8 mouse cellular contexts compared by ENCODE assay signal in the genomic region with DNA sequence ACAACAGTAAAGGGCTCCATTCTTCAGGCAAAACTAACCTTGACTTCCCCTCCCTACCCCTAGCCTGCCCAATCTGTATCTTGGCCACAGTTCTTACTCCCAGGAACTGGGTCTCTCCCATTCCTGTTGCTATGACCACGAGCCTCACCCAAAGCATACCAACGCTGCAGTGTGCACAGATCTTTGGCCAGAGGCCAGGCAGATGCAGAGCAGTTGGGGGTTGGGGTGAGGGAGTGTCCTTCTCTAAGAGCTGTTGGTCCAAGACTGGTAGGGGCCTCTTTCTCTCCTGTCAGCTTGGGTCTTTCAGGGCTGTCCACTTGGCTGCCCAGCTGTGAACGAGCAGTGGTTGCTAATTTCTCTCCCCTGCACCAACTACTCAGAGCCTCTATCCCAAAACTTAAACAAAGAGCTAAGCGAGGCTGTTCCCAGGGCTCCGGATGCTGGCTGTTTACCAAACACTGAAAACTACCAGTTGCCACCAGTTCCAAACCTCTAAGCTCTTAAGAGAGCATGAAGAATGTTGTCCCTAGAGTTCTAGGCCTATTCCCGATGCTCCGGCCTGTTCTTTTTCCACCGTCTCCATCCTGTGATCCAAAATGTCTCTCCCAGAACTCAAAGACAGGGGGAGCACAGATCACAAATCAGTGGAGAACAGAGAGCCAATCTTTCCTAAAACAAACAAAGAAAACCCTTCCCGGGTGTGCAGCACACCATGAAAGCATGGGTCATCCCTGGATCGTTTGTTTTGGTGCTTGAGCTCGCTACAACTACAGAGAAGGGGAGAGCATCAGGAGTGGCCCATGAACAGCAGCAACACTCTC.
DNase-seq lines count a peak whose midpoint lies in the region; ATAC-seq and TF ChIP-seq lines count a peak whose summit lies in the region.

No protein-coding gene starts in this region.

- H3K4me1 ChIP-seq in liver, embryonic 14.5 days (replicated peaks; ENCODE audit: control insufficient read depth in 2 of 2, insufficient read depth in 2 of 2, low read length in 1 of 2) = peaks cover 0 to 44% of the 10 kb centered on the region in 2 experiments; a peak in 3 of 4 replicates
- H3K4me1 ChIP-seq in neural tube, embryonic 15.5 days = peaks cover 26% of the 10 kb centered on the region

- H3K4me3 ChIP-seq in liver, embryonic 14.5 days (ENCODE audit: insufficient read depth in 1 of 2, low read depth in 2 of 2, low read length in 2 of 2) = no peak overlapping the region
- H3K4me3 ChIP-seq in neural tube, embryonic 15.5 days (replicated peaks) = no peak overlapping the region

- ATAC-seq in granulocyte monocyte progenitor cell, adult 5-6 weeks (replicated peaks; ENCODE audit: poor library complexity, severe bottlenecking) = peak; percentile 8; the same call in 1 of the 2 replicates
- peak; percentile 16; the same call in 1 of the 2 replicates for ATAC-seq in liver, embryonic 14.5 days (ENCODE audit: insufficient read depth)
- peak; percentile 66 for ATAC-seq in neural tube, embryonic 15.5 days (ENCODE audit: low FRiP score)
- ATAC-seq in activated CD4-positive, CD25-positive, alpha-beta regulatory T cell, adult 4 months = no peak

- 47% methylated on average over 11 of the region's 11 CpGs for WGBS in liver, embryonic 14.5 days (ENCODE audit: insufficient replicate concordance)
- whole genome bisulfite sequencing in neural tube, embryonic 15.5 days = 51% methylated on average over 11 of the region's 11 CpGs

- H3K9me3 ChIP-seq in liver, embryonic 14.5 days (ENCODE audit: control insufficient read depth, low read length) = no peaks in the 10 kb centered on the region
- no peaks in the 10 kb centered on the region for H3K9me3 ChIP-seq in neural tube, embryonic 15.5 days (replicated peaks)

- no peaks in the 10 kb centered on the region for H3K36me3 ChIP-seq in liver, embryonic 14.5 days (replicated peaks; ENCODE audit: control insufficient read depth, insufficient read depth, low read depth)
- no peaks in the 10 kb centered on the region for H3K36me3 ChIP-seq in neural tube, embryonic 15.5 days

- no peak overlapping the region for H3K4me2 ChIP-seq in liver, embryonic 14.5 days (ENCODE audit: low read depth)
- no peak overlapping the region for H3K4me2 ChIP-seq in neural tube, embryonic 15.5 days

- DNase-seq in adrenal gland, adult 2 months = peak; percentile 77
- no peak for DNase-seq in adrenal gland, adult 8-10 months
- peak; percentile 69 for DNase-seq in adrenal gland, postnatal 14 days
- peak; percentile 53 to 68 for DNase-seq in kidney, adult 8-10 months
- DNase-seq in liver, embryonic 14.5 days (ENCODE audit: low read depth in 3 of 3, low spot score in 3 of 3) = no peak

- H3K27me3 ChIP-seq in liver, embryonic 14.5 days (ENCODE audit: control insufficient read depth, insufficient read depth, low read length) = no peaks in the 10 kb centered on the region
- H3K27me3 ChIP-seq in neural tube, embryonic 15.5 days (replicated peaks) = no peaks in the 10 kb centered on the region; the same call in 1 of the 2 replicates

- no peak for TF ChIP-seq EP300 in liver, embryonic 14.5 days (IDR thresholded peaks at IDR 0.05; ENCODE audit: low read depth)

- H3K9ac ChIP-seq in liver, embryonic 14.5 days (replicated peaks) = no peak overlapping the region
- no peak overlapping the region for H3K9ac ChIP-seq in neural tube, embryonic 15.5 days (replicated peaks)

- no peak overlapping the region for H3K27ac ChIP-seq in liver, embryonic 14.5 days
- H3K27ac ChIP-seq in neural tube, embryonic 15.5 days (replicated peaks) = peak overlapping the region; percentile 38

- no peak for TF ChIP-seq CTCF in liver, embryonic 14.5 days (IDR thresholded peaks at IDR 0.05; ENCODE audit: low read depth)

Comparison
In these comparisons a context has a peak if more than half of its experiments do, and no peak if none do; other contexts are left out.
1. DNase-seq: peak in adrenal gland, adult 2 months (single experiment), adrenal gland, postnatal 14 days (single experiment) and kidney, adult 8-10 months (2 of 2); none in adrenal gland, adult 8-10 months (single experiment) and liver, embryonic 14.5 days (0 of 3).